14 mouse cellular contexts compared by ENCODE assay signal in genomic region chr1:185409831-185410230, GRCm38 (mm10). TPM values are rescaled to one million over a fixed set of nuclear protein-coding genes. Genes with fewer than 3 reads are reported as not detected.
DNase-seq lines count a peak whose midpoint lies in the region; ATAC-seq lines count a peak whose summit lies in the region.
"Had no signal": no experiment of that assay in that cellular context is flagged by ENCODE, and none has a peak within 500 bp of the region (broad histone marks: within the 10 kb centered on the region; RNA-seq: fewer than 3 reads in every experiment).

No protein-coding gene starts in this region.

- peaks cover 7% of the 10 kb centered on the region for H3K36me3 ChIP-seq in embryonic facial prominence, embryonic 11.5 days (replicated peaks; ENCODE audit: control insufficient read depth, insufficient read depth, low read depth, low read length)
- peaks cover 99% of the 10 kb centered on the region for H3K36me3 ChIP-seq in embryonic facial prominence, embryonic 10.5 days (replicated peaks)
- peaks cover 72% of the 10 kb centered on the region for H3K36me3 ChIP-seq in midbrain, embryonic 13.5 days

- intact Hi-C loops in left cerebral cortex, postnatal 4 days (cut with DNase I), result loop anchor here (5.0 to 10.0 kb wide), 2 partner anchors 92 to 155 kb away; no protein-coding TSS in a partner anchor

- no peaks in the 10 kb centered on the region for H3K4me1 ChIP-seq in embryonic facial prominence, embryonic 11.5 days (ENCODE audit: control insufficient read depth, insufficient read depth, low read length)
- no peaks in the 10 kb centered on the region for H3K4me1 ChIP-seq in embryonic facial prominence, embryonic 10.5 days
- H3K4me1 ChIP-seq in midbrain, embryonic 13.5 days (replicated peaks), result no peaks in the 10 kb centered on the region
- H3K4me1 ChIP-seq: embryonic facial prominence, embryonic 15.5 days; hindbrain, embryonic 15.5 days had no signal

- no peak for ATAC-seq in embryonic facial prominence, embryonic 11.5 days (replicated peaks; ENCODE audit: insufficient number of reproducible peaks, low FRiP score, low TSS enrichment, low read depth)
- ATAC-seq in midbrain, embryonic 13.5 days, result no peak

- peak; percentile 9 for DNase-seq in embryonic facial prominence, embryonic 11.5 days (ENCODE audit: low spot score)
- DNase-seq in embryonic facial prominence, embryonic 10.5 days (ENCODE audit: low spot score), result no peak
- DNase-seq in left cerebral cortex, postnatal 4 days, result peak; percentile 24
- DNase-seq in left cerebral cortex, adult 8-10 months (ENCODE audit: low spot score in 2 of 2), result no peak
- DNase-seq in c-Kit-positive CD71-positive TER-119-positive erythroid progenitor cells, embryonic 14.5 days (ENCODE audit: low spot score), result peak; percentile 53
- peak; percentile 24 for DNase-seq in retina, embryonic 14.5 days (ENCODE audit: low spot score)
- no peak for DNase-seq in right cerebral cortex, postnatal 25 days
- DNase-seq: adrenal gland, adult 8-10 months; gastrocnemius, postnatal 25 days; lung, adult 18-20 months had no signal

- H3K9me3 ChIP-seq in embryonic facial prominence, embryonic 11.5 days (replicated peaks; ENCODE audit: control insufficient read depth, low read length), result no peaks in the 10 kb centered on the region
- H3K9me3 ChIP-seq in embryonic facial prominence, embryonic 10.5 days, result no peaks in the 10 kb centered on the region
- H3K9me3 ChIP-seq in midbrain, embryonic 13.5 days, result no peaks in the 10 kb centered on the region
- H3K9me3 ChIP-seq: embryonic facial prominence, embryonic 15.5 days; hindbrain, embryonic 15.5 days had no signal

- no peak overlapping the region for H3K27ac ChIP-seq in embryonic facial prominence, embryonic 11.5 days (replicated peaks; ENCODE audit: low read depth, low read length)
- H3K27ac ChIP-seq in embryonic facial prominence, embryonic 10.5 days (replicated peaks), result no peak overlapping the region
- H3K27ac ChIP-seq in midbrain, embryonic 13.5 days, result no peak overlapping the region
- H3K27ac ChIP-seq: embryonic facial prominence, embryonic 15.5 days; hindbrain, embryonic 15.5 days had no signal

- H3K9ac ChIP-seq in embryonic facial prominence, embryonic 11.5 days (replicated peaks; ENCODE audit: low read length), result no peak overlapping the region
- no peak overlapping the region for H3K9ac ChIP-seq in midbrain, embryonic 13.5 days (replicated peaks)
- H3K9ac ChIP-seq: embryonic facial prominence, embryonic 15.5 days; hindbrain, embryonic 15.5 days had no signal

- H3K4me3 ChIP-seq in embryonic facial prominence, embryonic 11.5 days (ENCODE audit: low read depth, low read length), result no peak overlapping the region
- no peak overlapping the region for H3K4me3 ChIP-seq in embryonic facial prominence, embryonic 10.5 days
- no peak overlapping the region for H3K4me3 ChIP-seq in midbrain, embryonic 13.5 days (replicated peaks)
- H3K4me3 ChIP-seq: embryonic facial prominence, embryonic 15.5 days; hindbrain, embryonic 15.5 days; myocyte had no signal

- no peaks in the 10 kb centered on the region for H3K27me3 ChIP-seq in embryonic facial prominence, embryonic 11.5 days (ENCODE audit: control insufficient read depth, insufficient read depth, low read length)
- no peaks in the 10 kb centered on the region for H3K27me3 ChIP-seq in embryonic facial prominence, embryonic 10.5 days (replicated peaks; ENCODE audit: low read depth, poor library complexity, severe bottlenecking)
- H3K27me3 ChIP-seq in midbrain, embryonic 13.5 days, result no peaks in the 10 kb centered on the region
- H3K27me3 ChIP-seq: embryonic facial prominence, embryonic 15.5 days; hindbrain, embryonic 15.5 days had no signal

- 80% methylated on average over 3 of the region's 3 CpGs for WGBS in embryonic facial prominence, embryonic 11.5 days
- WGBS in embryonic facial prominence, embryonic 10.5 days, result 84% methylated on average over 3 of the region's 3 CpGs
- WGBS in midbrain, embryonic 13.5 days, result 75% methylated on average over 3 of the region's 3 CpGs

- H3K4me2 ChIP-seq in embryonic facial prominence, embryonic 11.5 days (ENCODE audit: low read depth, low read length), result no peak overlapping the region
- no peak overlapping the region for H3K4me2 ChIP-seq in midbrain, embryonic 13.5 days (replicated peaks)
- H3K4me2 ChIP-seq: embryonic facial prominence, embryonic 15.5 days; hindbrain, embryonic 15.5 days had no signal

RNA-seq across cellular contexts. Expression of gene Slc30a10, which starts 44.8 kb away (rescaled TPM):
- 0.95 and 1.6 TPM in 2 replicates for polyA plus RNA-seq in embryonic facial prominence, embryonic 11.5 days (2014; fragmentation: Nextera tagmentation; extraction: Ambion mirVana)
- polyA plus RNA-seq in embryonic facial prominence, embryonic 10.5 days (2016; fragmentation: Nextera tagmentation; extraction: Ambion mirVana), result 1.0 and 1.2 TPM in 2 replicates
- 10 to 100 TPM; 14.7 to 16.2 TPM for total RNA-seq in left cerebral cortex, postnatal 4 days (2021)
- 1 to 10 TPM; 8.1 to 9.0 (median 8.5) TPM for total RNA-seq in left cerebral cortex, adult 8-10 months (2022)
- 2.3 and 3.1 TPM in 2 replicates for polyA plus RNA-seq in midbrain, embryonic 13.5 days (2015; fragmentation: Nextera tagmentation; extraction: Ambion mirVana)
- total RNA-seq: adrenal gland, adult 8-10 months; gastrocnemius, postnatal 25 days had no signal
- polyA plus RNA-seq: myocyte had no signal

RNA-seq across cellular contexts. Expression of gene Eprs, which starts 47.0 kb away (rescaled TPM):
- 154 and 158 TPM in 2 replicates for polyA plus RNA-seq in embryonic facial prominence, embryonic 11.5 days (2014; fragmentation: Nextera tagmentation; extraction: Ambion mirVana)
- polyA plus RNA-seq in embryonic facial prominence, embryonic 10.5 days (2016; fragmentation: Nextera tagmentation; extraction: Ambion mirVana), result 153 TPM in 2 replicates
- 100 to 1,000 TPM; 110 to 111 TPM for total RNA-seq in left cerebral cortex, postnatal 4 days (2021)
- 10 to 100 TPM; 61.0 to 75.5 (median 69.9) TPM for total RNA-seq in left cerebral cortex, adult 8-10 months (2022)
- 142 and 144 TPM in 2 replicates for polyA plus RNA-seq in midbrain, embryonic 13.5 days (2015; fragmentation: Nextera tagmentation; extraction: Ambion mirVana)

Comparison
In these comparisons a context has a peak if more than half of its experiments do, and no peak if none do; other contexts are left out.
1. DNase-seq: peak in embryonic facial prominence, embryonic 11.5 days (single experiment), left cerebral cortex, postnatal 4 days (single experiment), c-Kit-positive CD71-positive TER-119-positive erythroid progenitor cells, embryonic 14.5 days (single experiment) and retina, embryonic 14.5 days (single experiment); none in embryonic facial prominence, embryonic 10.5 days (single experiment), left cerebral cortex, adult 8-10 months (0 of 2) and right cerebral cortex, postnatal 25 days (single experiment).